ENCODE assay signal across 8 mouse cellular contexts in genomic region chr11:50236540-50236936, GRCm38 (mm10). TPM values are rescaled to one million over a fixed set of nuclear protein-coding genes. Genes with fewer than 3 reads are reported as not detected.
A peak's percentile ranks its signal among the peaks of the same experiment; 100 is the strongest.
DNase-seq lines count a peak whose midpoint lies in the region; ATAC-seq and TF ChIP-seq lines count a peak whose summit lies in the region.

No protein-coding gene starts in this region.

- H3K9me3 ChIP-seq in hindbrain, embryonic 13.5 days, result no peaks in the 10 kb centered on the region

- no peak overlapping the region for H3K27ac ChIP-seq in hindbrain, embryonic 13.5 days
- H3K27ac ChIP-seq in left cerebral cortex, adult 2 months, result peak overlapping the region; percentile 54

- H3K4me2 ChIP-seq in hindbrain, embryonic 13.5 days, result peak overlapping the region; percentile 94

- peak; percentile 89 for DNase-seq in WW6 (ENCODE audit: low read depth, low spot score)
- DNase-seq in cerebellum, postnatal 25 days, result peak; percentile 73 to 85
- DNase-seq in frontal cortex, postnatal 25 days (ENCODE audit: low spot score in 2 of 2), result peak; percentile 55 to 62
- peak; percentile 76 to 85 for DNase-seq in left cerebral cortex, adult 2 months (ENCODE audit: extremely low spot score in 1 of 2, low spot score in 2 of 2)
- peak; percentile 79 for DNase-seq in retina, postnatal 7 days (ENCODE audit: low read depth, low spot score)
- peak; percentile 97 for DNase-seq in thymus, postnatal 4 days

- H3K36me3 ChIP-seq in hindbrain, embryonic 13.5 days, result peaks cover 41% of the 10 kb centered on the region

- intact Hi-C loops in left cerebral cortex, adult 2 months (cut with DNase I), result no loop called here

- ATAC-seq in hindbrain, embryonic 13.5 days (ENCODE audit: low FRiP score), result peak; percentile 84
- ATAC-seq in megakaryocyte, adult 5-6 weeks (ENCODE audit: poor library complexity, severe bottlenecking), result peak; percentile 81

- under 1% methylated on average over 25 of the region's 27 CpGs for WGBS in hindbrain, embryonic 13.5 days

- H3K4me3 ChIP-seq in hindbrain, embryonic 13.5 days, result peak overlapping the region; percentile 57
- peak overlapping the region; percentile 63 for H3K4me3 ChIP-seq in left cerebral cortex, adult 2 months

- peaks cover 54% of the 10 kb centered on the region for H3K27me3 ChIP-seq in hindbrain, embryonic 13.5 days

- peak overlapping the region; percentile 75 for H3K9ac ChIP-seq in hindbrain, embryonic 13.5 days

- peak; percentile 57 for TF ChIP-seq CTCF in left cerebral cortex, adult 2 months (IDR thresholded peaks at IDR 0.05)

- H3K4me1 ChIP-seq in hindbrain, embryonic 13.5 days (replicated peaks), result peaks cover 22% of the 10 kb centered on the region

RNA-seq across cellular contexts. Expression of gene Ltc4s, which starts 1.9 kb away (rescaled TPM):
- polyA plus RNA-seq in hindbrain, embryonic 13.5 days (2015; fragmentation: Nextera tagmentation; extraction: Ambion mirVana), result 1.4 and 2.3 TPM in 2 replicates
- 1 to 10 TPM; 5.9 to 8.7 TPM for total RNA-seq in left cerebral cortex, adult 2 months (2021)
- total RNA-seq in megakaryocyte, adult 5-6 weeks (2015), result not detected in 2 replicates
- 0.66 TPM in 1 of 2 replicates, not detected in the other for total RNA-seq in megakaryocyte, adult 5-6 weeks (2017)

RNA-seq across cellular contexts. Expression of gene Mgat4b, which starts 25.8 kb away (rescaled TPM):
- polyA plus RNA-seq in hindbrain, embryonic 13.5 days (2015; fragmentation: Nextera tagmentation; extraction: Ambion mirVana), result 30.4 and 36.6 TPM in 2 replicates
- total RNA-seq in left cerebral cortex, adult 2 months (2021), result 10 to 100 TPM; 63.1 to 67.0 TPM
- total RNA-seq in megakaryocyte, adult 5-6 weeks (2015), result 17.1 and 22.2 TPM in 2 replicates
- total RNA-seq in megakaryocyte, adult 5-6 weeks (2017), result 9.1 and 12.1 TPM in 2 replicates

RNA-seq across cellular contexts. Expression of gene Sqstm1, which starts 25.9 kb away (rescaled TPM):
- 318 and 320 TPM in 2 replicates for polyA plus RNA-seq in hindbrain, embryonic 13.5 days (2015; fragmentation: Nextera tagmentation; extraction: Ambion mirVana)
- total RNA-seq in left cerebral cortex, adult 2 months (2021), result 100 to 1,000 TPM; 474 to 490 TPM
- 51.8 and 56.7 TPM in 2 replicates for total RNA-seq in megakaryocyte, adult 5-6 weeks (2015)
- total RNA-seq in megakaryocyte, adult 5-6 weeks (2017), result 298 and 386 TPM in 2 replicates

RNA-seq across cellular contexts. Expression of gene Maml1, which starts 55.6 kb away (rescaled TPM):
- 3.2 and 3.3 TPM in 2 replicates for polyA plus RNA-seq in hindbrain, embryonic 13.5 days (2015; fragmentation: Nextera tagmentation; extraction: Ambion mirVana)
- 10 to 100 TPM; 11.1 to 11.5 TPM for total RNA-seq in left cerebral cortex, adult 2 months (2021)
- 28.0 and 30.6 TPM in 2 replicates for total RNA-seq in megakaryocyte, adult 5-6 weeks (2015)
- 8.8 and 11.7 TPM in 2 replicates for total RNA-seq in megakaryocyte, adult 5-6 weeks (2017)

Comparison
In these comparisons a context has a peak if more than half of its experiments do, and no peak if none do; other contexts are left out.
1. RNA of gene Ltc4s, which starts 1.9 kb away (total RNA-seq): 5.9 to 8.7 TPM in left cerebral cortex, adult 2 months; 0.66 TPM in megakaryocyte, adult 5-6 weeks; every median in the first group is over 4 times any median in the second.
2. Peak in every context shown above with its lines, with median percentiles within 50 percentile points of each other: DNase-seq.